Mouse (Mus musculus) kidney, embryonic 14.5 days (tissue): Measurements from ENCODE around the gene Rhbg. TPM values are rescaled to one million over a fixed set of nuclear protein-coding genes. Genes with fewer than 3 reads are reported as not detected.

ENCODE experiments used
- ATAC-seq: fragments of 200-750 bp; cut with Nextera tagmentation; 2 replicates; pipeline ENCODE4 v1.8.0; 2017; ENCODE audit warnings: moderate number of reproducible peaks, mild to moderate bottlenecking, moderate TSS enrichment, moderate library complexity; ENCODE audit not compliant: low FRiP score, low TSS enrichment
- H3K27ac ChIP-seq: fragments of 300-500 bp; sonication (generic); 2 replicates; pipeline ENCODE4 v1.5.1; 2014; ENCODE audit warnings: low read depth, mild to moderate bottlenecking, low read length, moderate library complexity, mixed read lengths
- H3K27me3 ChIP-seq: fragments of 300-500 bp; sonication (generic); 2 replicates; pipeline ENCODE4 v1.6.1; 2014; ENCODE audit warnings: mild to moderate bottlenecking, low read length; ENCODE audit not compliant: control insufficient read depth, insufficient read depth
- H3K36me3 ChIP-seq: fragments of 300-500 bp; sonication (generic); 2 replicates; pipeline ENCODE4 v1.6.1; 2014; ENCODE audit warnings: low read length, mixed read lengths; ENCODE audit not compliant: control insufficient read depth, insufficient read depth
- H3K4me1 ChIP-seq: fragments of 300-500 bp; sonication (generic); 2 replicates; pipeline ENCODE4 v1.6.1; 2014; ENCODE audit warnings: low read length, mixed read lengths; ENCODE audit not compliant: control insufficient read depth, insufficient read depth
- H3K4me2 ChIP-seq: fragments of 300-500 bp; sonication (generic); replicated peaks from 2 replicates; pipeline ENCODE4 v1.6.1; 2014; ENCODE audit warnings: low read depth, mild to moderate bottlenecking, low read length
- H3K4me3 ChIP-seq: fragments of 300-500 bp; sonication (generic); 2 replicates; pipeline ENCODE4 v1.5.1; 2014; ENCODE audit warnings: mild to moderate bottlenecking, low read length
- H3K9ac ChIP-seq: fragments of 300-500 bp; sonication (generic); 2 replicates; pipeline ENCODE4 v1.6.1; 2014; ENCODE audit warnings: low read depth, mild to moderate bottlenecking, low read length, moderate library complexity
- H3K9me3 ChIP-seq: fragments of 300-500 bp; sonication (generic); 2 replicates; pipeline ENCODE4 v1.6.1; 2016; ENCODE audit warnings: low read length; ENCODE audit not compliant: control insufficient read depth
- WGBS: fragments of 180-500 bp; shearing (Covaris S2); extraction: QIAGEN DNeasy Blood & Tissue Kit; methylation state at CpG from one replicate; pipeline ENCODE4 v1.1.7; 2014; 5-methylcytosine and 5-hydroxymethylcytosine counted together
- polyA plus RNA-seq: library from polyadenylated mRNA; unstranded; fragments of >200 nt; fragmentation: Nextera tagmentation; extraction: Ambion mirVana; gene quantifications from 2 replicates; pipeline ENCODE4 v1.2.1, GENCODE M21; 2014

Gene Rhbg
- polyA plus RNA-seq, 1 experiment from 2014 or later, result 3.7 TPM

DNA sequence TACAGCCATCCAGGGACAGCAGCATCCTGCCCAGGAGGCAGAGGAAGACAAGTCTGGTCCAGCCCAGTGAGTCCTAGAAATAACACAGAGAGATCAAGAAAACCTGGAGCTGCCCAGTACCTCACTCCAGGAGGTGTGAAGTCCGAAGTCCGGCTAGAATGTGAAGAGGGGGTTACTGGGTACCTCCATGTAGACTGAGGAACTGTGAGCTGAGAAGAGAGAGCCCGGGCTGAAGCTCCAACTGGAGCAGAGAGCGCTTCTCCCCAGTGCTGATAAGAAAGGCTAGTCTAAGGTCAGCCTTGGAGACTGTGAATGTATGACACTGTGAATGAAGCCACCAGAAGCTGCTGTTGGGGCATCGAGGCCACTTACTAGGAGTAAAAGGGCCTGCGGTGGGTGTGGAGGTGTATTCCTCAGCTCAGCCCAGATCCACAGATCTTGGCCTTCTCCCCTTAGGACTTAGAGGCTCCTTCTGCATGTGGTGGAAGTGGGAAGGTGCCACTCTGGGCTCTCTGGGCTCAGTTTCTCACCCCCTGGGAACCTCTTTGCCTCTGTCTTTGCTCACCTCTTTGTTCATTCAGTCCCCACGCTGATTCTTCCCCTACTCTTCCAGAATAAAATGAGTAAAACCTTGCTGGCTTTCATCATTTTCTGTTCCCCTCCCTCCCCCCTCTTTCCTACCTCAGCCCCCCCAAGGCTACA, 50.4 kb downstream of the Rhbg start:
- Histone ChIP-seq H3K9ac (no peak overlapping the region), H3K4me3 (no peak overlapping the region), H3K4me2 (no peak overlapping the region), H3K9me3 (no peaks in the 10 kb centered on the region), H3K27me3 (peaks cover 96% of the 10 kb centered on the region), H3K36me3 (no peaks in the 10 kb centered on the region), H3K4me1 (0 out of 2 replicates have a peak, but pooled peaks cover 6% of the 10 kb centered on the region), H3K27ac (no peak overlapping the region)
- 2% methylated on average over 7 of the region's 7 CpGs for WGBS
- no peak for ATAC-seq

DNA sequence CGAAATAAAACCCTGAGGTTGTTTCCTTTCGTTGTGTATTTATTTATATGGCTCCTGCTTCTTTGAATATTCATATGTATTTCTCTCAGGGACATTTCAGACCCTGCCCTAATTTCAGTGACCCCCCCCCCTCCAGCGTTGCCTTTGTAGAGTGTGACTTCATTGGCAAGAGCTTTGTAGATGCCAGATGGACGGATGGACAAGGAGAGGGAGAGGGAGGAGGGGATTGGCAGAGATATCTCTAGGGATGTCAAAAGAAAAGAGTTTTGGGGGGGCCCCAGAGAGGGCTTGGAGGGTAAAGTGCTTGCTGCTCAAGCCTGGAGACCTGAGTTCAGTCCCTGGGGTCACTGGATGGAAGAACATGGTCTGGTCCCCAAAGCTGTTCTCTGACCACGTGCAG, 51.1 kb downstream of the Rhbg start:
- WGBS, result 12% methylated on average over 5 of the region's 5 CpGs
- Histone ChIP-seq H3K9me3 (no peaks in the 10 kb centered on the region), H3K4me3 (no peak overlapping the region), H3K36me3 (no peaks in the 10 kb centered on the region), H3K27me3 (peaks cover 96% of the 10 kb centered on the region), H3K9ac (no peak overlapping the region), H3K27ac (no peak overlapping the region), H3K4me2 (no peak overlapping the region), H3K4me1 (0 out of 2 replicates have a peak, but pooled peaks cover 6% of the 10 kb centered on the region)
- no peak for ATAC-seq

DNA sequence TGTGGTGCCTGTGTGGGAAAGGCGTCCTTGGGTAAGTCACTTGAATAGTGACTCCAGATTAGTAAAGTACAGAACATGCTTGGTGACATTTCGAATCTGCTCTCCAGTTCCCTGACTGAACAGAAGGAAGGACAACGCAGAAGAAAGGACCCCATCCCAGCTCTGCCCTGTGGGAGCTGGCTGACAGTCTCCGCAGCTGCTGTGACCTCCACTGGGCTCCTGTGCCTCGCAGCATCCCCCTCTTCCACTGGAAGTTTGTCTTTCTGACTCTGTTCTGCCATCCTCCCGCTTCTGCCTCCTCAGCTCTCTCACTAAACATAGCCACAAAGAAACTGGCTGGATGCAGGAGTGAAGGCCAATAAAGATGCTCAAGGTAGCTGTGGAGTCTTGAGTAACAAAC, 51.5 kb downstream of the Rhbg start:
- no peak overlapping the region for H3K4me3 ChIP-seq
- H3K9ac ChIP-seq, result no peak overlapping the region
- no peaks in the 10 kb centered on the region for H3K9me3 ChIP-seq
- WGBS, result 2% methylated on average over 5 of the region's 6 CpGs
- no peaks in the 10 kb centered on the region for H3K36me3 ChIP-seq
- H3K27me3 ChIP-seq, result peaks cover 96% of the 10 kb centered on the region
- no peak overlapping the region for H3K27ac ChIP-seq
- H3K4me2 ChIP-seq, result no peak overlapping the region
- H3K4me1 ChIP-seq, result 0 out of 2 replicates have a peak, but pooled peaks cover 6% of the 10 kb centered on the region
- ATAC-seq, result no peak

DNA sequence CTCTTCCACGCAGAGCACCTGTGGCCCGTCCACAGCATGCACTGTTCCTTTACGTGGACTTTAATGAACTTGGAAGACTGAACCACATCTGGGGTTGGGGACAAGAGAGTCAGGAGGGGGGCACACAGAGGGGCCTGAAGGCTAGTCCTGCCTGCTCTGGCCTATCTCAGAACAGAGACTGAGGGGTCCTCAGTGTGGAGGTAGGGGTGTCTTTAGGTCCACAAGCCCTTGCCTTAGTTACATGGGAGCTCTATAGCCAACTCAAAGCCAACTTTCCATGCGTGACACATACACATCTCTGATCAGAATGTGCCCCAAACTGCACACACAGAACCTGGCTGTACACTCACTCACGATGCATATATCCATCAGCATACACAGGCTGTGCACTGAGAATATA, 52.9 kb downstream of the Rhbg start:
- no peak overlapping the region for H3K4me3 ChIP-seq
- no peak overlapping the region for H3K27ac ChIP-seq
- H3K9ac ChIP-seq, result no peak overlapping the region
- no peak for ATAC-seq
- H3K27me3 ChIP-seq, result peaks cover 96% of the 10 kb centered on the region
- H3K9me3 ChIP-seq, result no peaks in the 10 kb centered on the region
- no peak overlapping the region for H3K4me2 ChIP-seq
- H3K36me3 ChIP-seq, result no peaks in the 10 kb centered on the region
- 15% methylated on average over 5 of the region's 5 CpGs for WGBS
- 0 out of 2 replicates have a peak, but pooled peaks cover 6% of the 10 kb centered on the region for H3K4me1 ChIP-seq

DNA sequence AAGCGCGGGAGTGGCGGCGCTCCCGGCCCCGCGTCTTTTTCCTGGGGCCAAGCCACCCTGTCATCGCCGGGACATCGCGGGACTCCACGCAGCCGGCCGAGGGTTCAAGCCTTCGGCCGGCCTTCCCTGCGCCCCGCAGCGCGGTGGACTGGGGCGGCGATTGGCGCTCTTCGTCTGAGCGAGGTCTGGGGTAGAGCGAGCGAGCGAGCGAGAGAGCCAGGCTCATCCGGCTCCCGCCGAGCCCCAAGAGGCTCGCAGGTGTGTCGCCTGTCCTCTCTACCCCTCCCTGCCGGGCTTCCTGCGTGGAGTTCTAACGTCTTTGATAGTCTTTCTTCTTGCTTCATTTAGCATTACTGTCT, 53.6 kb downstream of the Rhbg start:
- H3K4me2 ChIP-seq, result peak overlapping the region; percentile 36
- no peak for ATAC-seq
- under 1% methylated on average over 37 of the region's 37 CpGs for WGBS
- H3K36me3 ChIP-seq, result no peaks in the 10 kb centered on the region
- 0 out of 2 replicates have a peak, but pooled peaks cover 6% of the 10 kb centered on the region for H3K4me1 ChIP-seq
- peak overlapping the region; percentile 28 for H3K4me3 ChIP-seq
- H3K27me3 ChIP-seq, result peaks cover 91% of the 10 kb centered on the region
- H3K9me3 ChIP-seq, result no peaks in the 10 kb centered on the region
- H3K9ac ChIP-seq, result no peak overlapping the region
- H3K27ac ChIP-seq, result no peak overlapping the region

DNA sequence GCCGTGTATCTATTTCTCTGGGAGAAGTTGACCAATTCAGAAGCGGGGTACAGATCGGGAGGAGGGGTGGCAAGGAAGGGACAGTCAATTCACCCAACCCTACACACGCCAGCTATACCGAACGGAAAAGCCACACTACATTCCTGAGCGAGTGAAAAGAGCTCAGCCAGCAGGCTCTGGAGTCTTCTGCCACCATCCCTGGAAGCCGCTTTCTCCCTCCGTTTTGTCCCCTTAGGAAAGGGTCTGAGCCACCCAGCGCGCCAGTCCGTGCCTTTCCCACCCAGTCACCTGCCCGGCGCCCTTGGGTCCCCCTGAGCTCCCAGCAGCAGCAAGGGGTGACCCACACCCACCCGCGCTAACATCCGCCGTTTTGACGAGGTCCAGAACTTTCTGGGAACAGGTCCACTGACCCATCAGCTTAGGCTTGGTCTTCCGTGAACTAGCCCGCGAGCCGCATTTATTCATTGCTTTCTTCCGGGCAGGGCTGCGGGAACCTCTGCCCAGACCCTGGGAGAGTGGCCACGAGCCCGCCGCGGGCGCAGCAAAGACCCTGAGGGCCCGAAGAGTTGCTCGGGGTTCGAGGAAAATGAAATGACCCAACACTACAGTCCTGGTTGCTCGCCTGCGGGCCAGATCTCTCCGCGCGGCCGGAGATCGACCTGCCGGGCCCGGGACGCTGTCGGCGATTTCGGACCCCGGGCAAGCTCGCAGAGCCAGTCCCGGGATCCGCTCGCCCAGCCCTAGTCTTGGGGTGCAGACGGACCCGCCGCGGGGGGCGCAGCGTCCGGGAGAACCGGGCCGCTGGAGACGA, 54.1 kb downstream of the Rhbg start:
- no peaks in the 10 kb centered on the region for H3K36me3 ChIP-seq
- no peaks in the 10 kb centered on the region for H3K9me3 ChIP-seq
- no peak overlapping the region for H3K9ac ChIP-seq
- ATAC-seq, result no peak
- H3K4me3 ChIP-seq, result peak overlapping the region; percentile 28
- H3K27ac ChIP-seq, result no peak overlapping the region
- peak overlapping the region; percentile 36 for H3K4me2 ChIP-seq
- peaks cover 91% of the 10 kb centered on the region for H3K27me3 ChIP-seq
- WGBS, result 1% methylated on average over 61 of the region's 61 CpGs
- 0 out of 2 replicates have a peak, but pooled peaks cover 6% of the 10 kb centered on the region for H3K4me1 ChIP-seq

DNA sequence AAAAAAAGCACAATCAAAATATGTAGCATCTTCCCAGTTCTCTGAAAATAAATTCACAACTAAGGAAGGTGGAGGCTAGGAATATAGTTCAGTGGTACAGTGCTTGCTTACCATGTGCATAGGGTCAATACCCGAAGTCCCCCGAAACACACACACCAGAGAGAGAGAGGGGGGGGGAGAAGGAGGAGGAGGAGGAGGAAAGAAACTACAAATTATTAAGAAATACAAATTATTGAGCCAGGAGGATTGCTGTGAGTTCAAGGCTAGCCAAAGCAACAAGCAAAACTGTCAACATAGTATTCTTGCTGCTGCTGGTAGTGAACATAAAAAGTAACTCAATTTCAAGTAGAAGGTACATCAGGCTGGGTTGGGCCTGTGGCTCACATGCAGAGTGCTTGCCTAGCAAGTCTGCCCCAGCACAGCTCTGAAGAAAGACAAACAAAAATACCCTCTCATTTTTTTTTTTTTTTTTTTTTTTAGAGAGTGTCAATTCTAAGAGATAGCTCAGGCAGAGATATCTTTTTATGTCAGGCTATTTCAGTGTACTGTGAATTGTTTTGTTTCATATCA, 54.9 kb downstream of the Rhbg start:
- Histone ChIP-seq H3K27me3 (peaks cover 86% of the 10 kb centered on the region), H3K27ac (no peak overlapping the region), H3K4me1 (0 out of 2 replicates have a peak, but pooled peaks cover 6% of the 10 kb centered on the region), H3K4me3 (no peak overlapping the region), H3K9ac (no peak overlapping the region), H3K9me3 (no peaks in the 10 kb centered on the region), H3K4me2 (no peak overlapping the region), H3K36me3 (no peaks in the 10 kb centered on the region)
- ATAC-seq, result no peak
- WGBS, result 24% methylated on average over 2 of the region's 2 CpGs

DNA sequence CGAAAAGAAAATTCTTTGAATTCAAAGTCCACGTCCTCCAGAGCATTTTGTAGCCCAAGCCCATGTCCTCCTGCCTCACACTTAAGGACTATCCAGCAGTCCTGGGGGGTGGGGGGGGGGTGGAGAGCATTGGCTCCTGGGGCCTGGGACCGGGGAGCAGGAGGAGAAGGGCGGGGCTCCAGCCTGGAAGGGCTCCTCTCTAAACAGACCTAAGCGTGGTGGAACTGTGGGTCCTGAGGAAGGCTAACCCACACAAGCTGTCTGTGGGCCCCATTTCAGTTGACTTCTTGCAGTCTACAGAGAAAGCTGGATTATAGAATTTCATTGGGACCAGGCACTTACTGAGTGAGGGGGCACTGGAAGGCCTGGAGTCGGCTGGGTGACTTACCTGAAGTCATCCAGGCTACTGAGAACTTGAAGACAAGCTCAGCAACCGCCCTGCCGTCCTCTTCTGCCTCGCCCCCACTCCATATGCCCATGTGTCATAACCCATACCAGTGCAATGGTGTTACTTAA, 55.9 kb downstream of the Rhbg start:
- no peaks in the 10 kb centered on the region for H3K9me3 ChIP-seq
- H3K4me1 ChIP-seq, result 0 out of 2 replicates have a peak, but pooled peaks cover 6% of the 10 kb centered on the region
- ATAC-seq, result no peak
- 7% methylated on average over 9 of the region's 9 CpGs for WGBS
- H3K4me3 ChIP-seq, result no peak overlapping the region
- no peaks in the 10 kb centered on the region for H3K36me3 ChIP-seq
- H3K27ac ChIP-seq, result no peak overlapping the region
- no peak overlapping the region for H3K4me2 ChIP-seq
- H3K27me3 ChIP-seq, result peaks cover 78% of the 10 kb centered on the region
- H3K9ac ChIP-seq, result no peak overlapping the region
